Mouse (Mus musculus) left cerebral cortex, postnatal 4 days (tissue): ENCODE results near the gene Mitd1. TPM values are rescaled to one million over a fixed set of nuclear protein-coding genes. Genes with fewer than 3 reads are reported as not detected.

Experiments
- DNase-seq: peaks from one replicate; pipeline ENCODE4 v3.0.0-alpha.2; 2022
- intact Hi-C: fragments of 180-260 bp; cut with DNase I; formaldehyde crosslinking; loops from one replicate; pipeline ENCODE4 v1.15.1; 2025
- total RNA-seq, 2 experiments: library from RNA; stranded (reverse); gene quantifications; 2 replicates each; pipeline ENCODE4 v1.2.3; 2021

The Mitd1 gene
- total RNA-seq, 2 experiments from 2014 or later = 9.6 to 10.4 TPM

DNA sequence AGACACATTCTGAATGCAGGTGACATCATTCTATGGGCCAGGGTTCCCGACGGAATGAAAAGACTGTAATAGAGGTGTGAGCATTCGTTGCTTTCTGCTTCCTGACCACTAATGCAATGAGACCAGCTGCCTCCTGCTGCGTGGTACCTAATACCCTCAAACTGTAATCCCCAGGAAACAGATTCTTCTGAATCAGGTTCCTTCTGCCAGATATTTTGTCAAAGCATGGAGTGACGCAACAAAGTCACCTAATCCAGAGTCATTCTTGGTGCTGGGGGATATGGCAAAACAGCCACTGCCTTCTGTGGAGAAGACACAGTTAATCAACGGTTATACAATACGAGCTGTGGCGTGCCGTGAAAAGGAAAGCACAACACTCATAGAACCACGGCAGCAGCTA is 21.6 kb downstream of the Mitd1 start:
- intact Hi-C loops = loop anchor here (10.0 kb wide), 1 partner anchor 144 kb away; the partner anchor contains the start of gene 2010300C02Rik
- DNase-seq = no peak

DNA sequence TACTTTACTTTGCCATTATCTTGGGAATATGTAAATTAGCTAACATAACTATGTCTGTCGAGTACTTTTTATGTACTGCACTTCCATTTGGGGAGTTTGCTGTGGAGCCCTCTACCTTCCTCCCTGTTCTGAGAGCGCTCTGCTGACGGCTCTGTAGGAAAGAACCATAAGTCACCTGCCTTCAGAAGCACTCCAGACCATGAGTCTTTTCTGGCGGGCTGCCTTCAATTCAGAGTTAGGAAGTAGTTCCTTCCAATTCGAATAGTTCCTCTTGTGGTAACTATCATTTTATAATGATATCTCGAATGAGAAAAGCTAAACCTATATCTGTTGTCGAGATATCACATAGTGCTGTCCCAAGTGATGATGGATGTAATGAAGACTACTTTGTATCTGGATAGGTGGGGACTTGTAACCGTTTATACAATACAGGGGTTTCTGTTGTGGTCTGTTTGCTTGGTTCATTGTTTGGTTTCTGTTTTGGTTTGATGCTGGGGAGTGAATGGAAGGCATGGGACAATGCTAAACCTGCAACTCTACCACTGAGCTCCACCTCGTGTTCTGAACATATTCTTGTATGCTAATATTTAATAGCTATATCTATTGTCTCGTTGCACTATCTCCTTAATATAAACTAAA is 22.4 kb downstream of the Mitd1 start:
- no peak for DNase-seq
- intact Hi-C loops = loop anchor here (10.0 kb wide), 1 partner anchor 143 kb away; the partner anchor contains the start of gene 2010300C02Rik

DNA sequence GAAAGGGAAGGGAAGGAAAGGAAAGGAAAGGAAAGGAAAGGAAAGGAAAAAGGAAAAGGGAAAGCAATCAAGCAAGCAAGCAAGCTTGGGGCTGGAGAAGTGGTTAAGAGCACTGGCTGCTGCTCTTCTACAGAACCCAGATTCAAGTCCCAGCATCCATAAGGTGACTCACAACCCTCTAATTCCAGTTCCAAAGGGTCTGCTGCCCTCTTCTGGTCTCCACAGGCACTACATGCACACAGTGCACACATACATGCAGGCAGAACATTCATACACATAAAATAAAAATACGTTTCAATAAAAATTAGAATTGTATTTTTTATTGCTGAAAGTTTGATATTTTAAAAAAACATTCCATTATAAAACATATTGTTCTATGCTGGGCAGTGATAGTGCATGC is 23.2 kb downstream of the Mitd1 start:
- DNase-seq = peak; percentile 43
- intact Hi-C loops = loop anchor here (10.0 kb wide), 1 partner anchor 142 kb away; the partner anchor contains the start of gene 2010300C02Rik

DNA sequence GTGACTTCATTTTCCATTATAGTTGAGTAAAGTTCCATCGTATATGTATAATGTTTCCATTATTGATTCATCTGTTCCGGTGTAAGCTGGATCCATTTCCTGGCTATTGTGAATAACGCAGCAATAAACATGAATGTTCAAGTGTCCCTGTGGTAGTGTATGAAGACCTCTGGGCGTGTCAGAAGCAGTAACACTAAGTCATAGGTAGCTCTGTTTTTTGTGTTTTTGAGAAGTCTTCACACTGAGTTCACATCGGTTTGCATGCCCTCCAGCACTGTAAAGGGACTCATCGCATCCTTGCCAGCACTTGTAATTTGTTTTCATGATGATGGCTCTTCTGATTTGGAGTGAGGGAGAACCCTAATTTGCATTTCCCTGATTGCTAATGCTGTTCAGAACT is 23.9 kb downstream of the Mitd1 start, which contains the start of gene Tsga10:
Gene Tsga10 (minus strand): TSS at position 144 of the 400 bp plus-strand sequence.
- DNase-seq = no peak
- intact Hi-C loops = loop anchor here (10.0 kb wide), 1 partner anchor 141 kb away; the partner anchor contains the start of gene 2010300C02Rik

DNA sequence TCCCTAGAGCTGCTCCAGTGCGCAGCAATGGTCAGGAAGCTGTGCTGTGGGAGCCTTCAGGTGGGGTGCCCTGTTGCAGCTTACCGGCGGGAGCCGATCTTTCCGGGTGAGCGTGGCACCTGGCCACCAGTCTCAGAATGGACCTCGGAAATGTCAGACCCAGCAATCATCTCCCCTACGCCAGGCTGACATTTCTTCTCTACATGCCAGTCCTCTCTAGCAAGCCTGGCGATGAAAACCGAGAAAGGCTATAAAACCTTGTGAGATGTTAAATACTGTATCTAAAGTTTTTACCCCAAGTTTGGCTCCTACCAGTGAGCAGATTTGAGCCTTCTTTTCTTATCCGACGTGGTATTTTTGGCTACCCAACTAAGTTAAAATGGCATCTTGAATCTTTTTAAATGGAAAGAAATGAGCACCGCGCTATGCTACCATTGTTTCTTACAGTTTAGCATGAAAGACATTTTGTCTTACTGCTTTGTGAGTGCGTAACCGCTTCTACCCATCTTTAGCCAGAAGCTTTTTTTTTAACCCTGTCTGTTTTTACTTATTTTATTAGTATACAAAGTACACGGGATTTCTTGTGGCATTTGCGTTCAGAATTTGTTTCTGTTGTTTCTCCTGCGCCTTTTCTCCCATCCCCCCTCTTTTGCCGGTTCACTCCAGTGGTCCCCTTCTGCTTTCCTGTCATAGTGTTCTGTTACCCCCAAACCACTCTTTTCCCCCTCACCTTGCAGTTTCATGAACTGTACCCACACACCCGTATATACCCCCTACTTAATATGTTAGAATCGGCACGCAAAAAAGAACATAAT is 24.6 kb downstream of the Mitd1 start:
- DNase-seq = no peak
- intact Hi-C loops = loop anchor here (10.0 kb wide), 1 partner anchor 141 kb away; the partner anchor contains the start of gene 2010300C02Rik

DNA sequence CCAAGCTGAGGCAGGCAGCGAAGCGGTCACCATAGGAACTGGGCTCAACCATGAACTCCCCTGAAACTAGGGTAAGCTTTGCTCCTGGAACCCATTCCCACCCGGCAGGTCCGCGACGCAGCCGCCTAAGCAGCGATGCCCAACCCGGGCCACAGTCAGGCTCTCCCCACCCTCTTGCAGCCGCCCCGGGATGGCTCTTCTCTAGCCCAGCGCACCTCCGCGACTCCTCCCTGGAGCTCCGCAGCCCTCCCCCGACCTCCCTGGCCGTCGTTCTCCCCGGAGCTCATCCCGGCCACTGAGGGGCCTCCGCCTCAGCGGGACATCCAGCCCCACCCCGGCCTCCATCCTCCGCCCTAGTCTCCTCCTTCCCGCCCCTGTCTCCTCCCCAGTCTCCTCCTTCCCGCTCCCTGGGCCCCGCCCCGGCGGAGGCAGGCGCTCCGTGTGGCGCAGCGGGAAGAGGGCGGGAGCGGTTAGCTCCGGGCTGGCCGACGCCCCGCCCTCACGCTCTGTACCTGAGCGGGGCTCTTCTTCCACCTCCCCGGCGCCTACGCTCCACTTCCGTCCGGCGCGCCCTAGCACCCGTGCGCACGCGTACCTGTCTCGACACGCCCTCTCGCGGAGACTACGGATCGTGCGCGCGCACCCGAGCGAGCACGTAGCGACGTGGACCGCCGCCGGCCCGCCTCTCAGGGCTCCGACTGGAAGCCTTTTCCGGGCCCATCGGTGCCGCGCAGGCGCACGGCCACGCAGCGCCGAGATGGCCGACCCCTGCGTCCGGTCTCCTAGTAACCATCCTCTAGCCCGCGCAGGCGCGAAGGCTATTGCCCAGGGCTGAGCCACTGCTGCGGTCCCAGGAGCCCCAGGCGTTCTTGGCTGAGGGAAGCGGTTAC is 25.5 kb downstream of the Mitd1 start:
- peak; percentile 99 for DNase-seq
- intact Hi-C loops = loop anchor here (10.0 kb wide), 1 partner anchor 140 kb away; the partner anchor contains the start of gene 2010300C02Rik

DNA sequence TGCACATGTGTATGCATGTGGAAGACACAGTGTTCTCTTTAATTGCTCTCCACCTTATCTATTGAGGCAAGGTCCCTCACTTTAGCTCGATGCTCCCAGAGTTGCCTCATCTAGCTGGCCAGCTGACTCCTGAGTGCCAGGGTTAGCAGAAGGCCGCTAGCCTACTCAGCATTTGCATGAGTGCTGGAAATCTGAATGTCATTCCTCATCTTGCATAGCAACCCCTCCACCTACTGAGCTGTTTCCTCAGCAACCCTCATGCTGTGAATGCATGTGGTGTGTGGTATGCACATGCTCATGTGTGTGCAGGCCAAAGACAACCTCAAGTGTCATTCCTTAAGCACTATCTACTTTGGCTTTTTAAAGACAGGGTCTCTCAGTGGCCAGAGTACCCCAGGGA is 39.5 kb downstream of the Mitd1 start:
- no peak for DNase-seq

DNA sequence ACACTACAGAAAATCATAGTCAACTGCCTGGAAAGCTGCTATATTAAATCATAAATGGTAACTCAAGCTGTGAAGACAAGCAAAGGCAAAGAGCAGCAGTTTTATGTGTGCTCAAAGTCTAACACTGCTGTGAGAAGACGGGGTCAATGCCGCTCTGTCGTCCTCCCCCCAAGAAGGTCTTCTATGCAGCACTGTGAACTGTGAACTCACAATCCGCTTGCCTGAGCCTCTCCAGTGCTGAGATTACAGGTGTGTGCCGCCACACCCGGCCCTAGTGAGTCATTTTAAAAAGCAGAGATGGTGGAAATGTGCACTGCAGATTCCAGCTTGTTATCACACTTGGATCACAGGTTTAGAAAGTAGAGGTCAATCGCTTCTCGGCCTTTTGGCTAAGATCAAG is 43.3 kb downstream of the Mitd1 start:
- intact Hi-C loops = no loop called here
- DNase-seq = no peak

More for the DNA sequence above, 39.5 kb downstream of the Mitd1 start:
- intact Hi-C loops = no loop called here

DNA sequence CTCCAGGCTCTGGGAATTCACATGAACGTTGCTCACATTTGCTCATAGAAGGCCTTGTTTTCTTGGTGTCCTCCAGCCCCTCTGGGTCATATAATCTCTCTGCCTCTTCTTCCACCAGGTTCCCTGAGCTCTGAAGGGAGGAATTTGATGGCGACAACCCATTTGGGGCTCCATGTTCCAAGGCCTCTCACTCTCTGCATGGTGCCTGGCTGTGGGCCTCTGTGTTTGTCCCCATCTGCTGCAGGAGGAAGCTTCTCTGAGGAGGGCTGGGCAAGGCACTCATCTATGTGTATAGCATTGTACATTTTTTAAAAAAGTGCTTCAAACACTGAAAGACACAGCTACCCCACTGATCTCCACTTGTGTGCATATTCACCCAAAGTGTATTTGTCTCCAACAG is 58.5 kb downstream of the Mitd1 start:
- intact Hi-C loops = no loop called here
- peak; percentile 45 for DNase-seq

Other genes starting within 250 kb of the Mitd1 start
- gene 2010300C02Rik, start 170.3 kb downstream of the Mitd1 start, total RNA-seq = 10 to 100 TPM; 24.8 to 30.1 TPM
- gene Tsga10, start 24.0 kb downstream of the Mitd1 start, total RNA-seq = 10 to 100 TPM; 18.8 to 20.4 TPM
- 1 to 10 TPM; 7.8 to 9.3 TPM for gene Lipt1, start 18.7 kb downstream of the Mitd1 start, total RNA-seq
- 100 to 1,000 TPM; 157 to 190 TPM for gene Mrpl30, start 66 bp upstream of the Mitd1 start, total RNA-seq
- gene Lyg2, start 26.1 kb upstream of the Mitd1 start, total RNA-seq = not detected
- gene Lyg1, start 67.3 kb upstream of the Mitd1 start, total RNA-seq = not detected
- gene Txndc9, start 107.5 kb upstream of the Mitd1 start, total RNA-seq = 10 to 100 TPM; 72.7 to 75.0 TPM
- gene Eif5b, start 107.6 kb upstream of the Mitd1 start, total RNA-seq = 10 to 100 TPM; 50.7 to 51.0 TPM
- gene Rev1, start 239.4 kb upstream of the Mitd1 start, total RNA-seq = 10 to 100 TPM; 49.7 to 51.4 TPM